Mouse (Mus musculus): ENCODE data around the gene Lrrc20. TPM values are rescaled to one million over a fixed set of nuclear protein-coding genes. Genes with fewer than 3 reads are reported as not detected.

The Lrrc20 gene
- total RNA-seq, 1 experiment, result 2.1 TPM

GRCm38 (mm10) chr10:61576120-61576767 is 100.6 kb downstream of the Lrrc20 start:
- no peaks in the 10 kb centered on the region for H3K9me3 ChIP-seq (ENCODE audit: control insufficient read depth, insufficient read depth, low read depth, low read length)
- no peak overlapping the region for H3K4me3 ChIP-seq (ENCODE audit: insufficient read depth in 1 of 2, low read depth in 1 of 2, low read length in 2 of 2, poor library complexity in 1 of 2, severe bottlenecking in 1 of 2)
- no peak for DNase-seq (ENCODE audit: low read depth, low spot score)
- H3K9ac ChIP-seq (ENCODE audit: insufficient read depth, low read depth, low read length, poor library complexity, severe bottlenecking), result no peak overlapping the region
- H3K4me1 ChIP-seq (ENCODE audit: control insufficient read depth in 2 of 2, insufficient read depth in 2 of 2, low read length in 2 of 2, poor library complexity in 1 of 2), result peaks cover 0 to 3% of the 10 kb centered on the region in 2 experiments; a peak in 1 of 4 replicates
- H3K27ac ChIP-seq (ENCODE audit: insufficient read depth, low read depth, low read length, poor library complexity, severe bottlenecking), result no peak overlapping the region
- TF ChIP-seq CHD2 (IDR thresholded peaks at IDR 0.05; ENCODE audit: low read depth, low read length), result no peak
- no peak for TF ChIP-seq ZNF384 (IDR thresholded peaks at IDR 0.05; ENCODE audit: low read depth, low read length)
- TF ChIP-seq MAFK (IDR thresholded peaks at IDR 0.05; ENCODE audit: insufficient read depth, low read depth, low read length), result no peak
- no peak for TF ChIP-seq ZC3H11A (IDR thresholded peaks at IDR 0.05; ENCODE audit: borderline replicate concordance, low read depth, low read length)
- no peak for TF ChIP-seq HCFC1 (IDR thresholded peaks at IDR 0.05; ENCODE audit: borderline replicate concordance, insufficient read depth, low read length)
- in situ Hi-C loops (cut with MboI; ENCODE audit: low sequenced_read_pairs in 2 of 2, unreplicated experiment in 2 of 2), result no loop called here
- no peaks in the 10 kb centered on the region; the same call in 1 of the 2 replicates for H3K36me3 ChIP-seq (ENCODE audit: control insufficient read depth, insufficient read depth, low read length, poor library complexity, severe bottlenecking)

DNA sequence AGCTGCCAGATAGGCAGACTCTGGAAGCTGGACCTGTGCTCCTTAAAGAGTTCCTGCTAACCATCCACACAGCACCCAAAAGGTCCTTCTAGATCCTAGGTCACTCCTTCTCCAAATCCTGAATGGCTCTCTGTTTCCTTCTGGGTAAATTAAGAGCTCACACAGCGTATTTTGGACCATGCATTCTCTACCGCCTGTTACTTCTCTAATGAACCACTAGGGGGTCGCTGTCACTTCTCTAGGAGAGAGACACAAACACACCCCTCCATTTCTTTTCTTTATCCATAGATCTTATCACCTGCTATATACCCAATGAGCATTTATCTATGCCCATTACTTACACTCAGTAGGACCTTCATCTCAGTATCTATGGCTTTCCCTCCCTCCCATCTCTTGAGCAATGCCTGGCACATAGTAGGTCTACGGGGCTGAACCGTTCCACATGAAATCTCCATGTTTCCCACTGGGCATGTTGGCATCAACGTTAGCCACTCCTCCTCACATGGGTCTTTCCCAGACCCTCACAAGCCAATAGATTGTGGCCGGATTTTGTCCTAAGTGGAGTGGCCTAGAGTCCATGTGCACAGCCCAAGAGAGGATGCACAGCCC is 111.7 kb downstream of the Lrrc20 start:
- H3K27ac ChIP-seq (ENCODE audit: insufficient read depth, low read depth, low read length, poor library complexity, severe bottlenecking), result no peak overlapping the region
- TF ChIP-seq CHD2 (IDR thresholded peaks at IDR 0.05; ENCODE audit: low read depth, low read length) (no peak), ZC3H11A (IDR thresholded peaks at IDR 0.05; ENCODE audit: borderline replicate concordance, low read depth, low read length) (no peak), HCFC1 (IDR thresholded peaks at IDR 0.05; ENCODE audit: borderline replicate concordance, insufficient read depth, low read length) (no peak), ZNF384 (IDR thresholded peaks at IDR 0.05; ENCODE audit: low read depth, low read length) (no peak), MAFK (IDR thresholded peaks at IDR 0.05; ENCODE audit: insufficient read depth, low read depth, low read length) (no peak)
- no peak overlapping the region for H3K9ac ChIP-seq (ENCODE audit: insufficient read depth, low read depth, low read length, poor library complexity, severe bottlenecking)
- H3K36me3 ChIP-seq (ENCODE audit: control insufficient read depth, insufficient read depth, low read length, poor library complexity, severe bottlenecking), result no peaks in the 10 kb centered on the region
- in situ Hi-C loops (cut with MboI; ENCODE audit: low sequenced_read_pairs in 2 of 2, unreplicated experiment in 2 of 2), result no loop called here
- no peaks in the 10 kb centered on the region; the same call in 1 of the 2 replicates for H3K9me3 ChIP-seq (ENCODE audit: control insufficient read depth, insufficient read depth, low read depth, low read length)
- H3K4me3 ChIP-seq (ENCODE audit: insufficient read depth in 1 of 2, low read depth in 1 of 2, low read length in 2 of 2, poor library complexity in 1 of 2, severe bottlenecking in 1 of 2), result no peak overlapping the region
- H3K4me1 ChIP-seq (ENCODE audit: control insufficient read depth in 2 of 2, insufficient read depth in 2 of 2, low read length in 2 of 2, poor library complexity in 1 of 2), result no peaks in the 10 kb centered on the region; a peak in 1 of 4 replicates
- no peak for DNase-seq (ENCODE audit: low read depth, low spot score)

DNA sequence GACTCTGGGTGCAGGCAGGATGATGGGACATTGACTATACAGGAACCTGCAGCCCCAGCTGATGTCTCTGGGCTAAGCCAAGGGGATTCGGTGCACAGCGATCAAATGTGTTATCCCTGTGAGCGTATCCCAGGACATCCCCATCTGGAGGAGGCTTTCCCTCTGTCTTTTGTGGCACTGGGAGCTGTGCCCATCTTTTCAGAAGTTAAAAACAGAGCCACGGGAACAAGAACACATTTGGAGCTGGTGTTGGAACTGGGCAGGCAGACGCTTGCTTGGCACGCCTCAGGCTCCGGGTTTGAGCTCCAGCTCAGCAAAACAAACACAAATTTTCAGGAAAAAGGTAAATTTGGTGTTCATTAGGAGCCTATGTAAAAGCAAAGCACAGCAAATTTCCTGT is 122.4 kb downstream of the Lrrc20 start:
- Histone ChIP-seq H3K9me3 (ENCODE audit: control insufficient read depth, insufficient read depth, low read depth, low read length) (no peaks in the 10 kb centered on the region), H3K36me3 (ENCODE audit: control insufficient read depth, insufficient read depth, low read length, poor library complexity, severe bottlenecking) (no peaks in the 10 kb centered on the region), H3K4me1 (ENCODE audit: control insufficient read depth in 2 of 2, insufficient read depth in 2 of 2, low read length in 2 of 2, poor library complexity in 1 of 2) (peaks cover 0 to 4% of the 10 kb centered on the region in 2 experiments; a peak in 1 of 4 replicates), H3K4me3 (ENCODE audit: insufficient read depth in 1 of 2, low read depth in 1 of 2, low read length in 2 of 2, poor library complexity in 1 of 2, severe bottlenecking in 1 of 2) (no peak overlapping the region), H3K9ac (ENCODE audit: insufficient read depth, low read depth, low read length, poor library complexity, severe bottlenecking) (no peak overlapping the region), H3K27ac (ENCODE audit: insufficient read depth, low read depth, low read length, poor library complexity, severe bottlenecking) (no peak overlapping the region)
- DNase-seq (ENCODE audit: low read depth, low spot score), result no peak
- in situ Hi-C loops (cut with MboI; ENCODE audit: low sequenced_read_pairs in 2 of 2, unreplicated experiment in 2 of 2), result no loop called here
- TF ChIP-seq HCFC1 (IDR thresholded peaks at IDR 0.05; ENCODE audit: borderline replicate concordance, insufficient read depth, low read length) (no peak), MAFK (IDR thresholded peaks at IDR 0.05; ENCODE audit: insufficient read depth, low read depth, low read length) (no peak), CHD2 (IDR thresholded peaks at IDR 0.05; ENCODE audit: low read depth, low read length) (no peak), ZNF384 (IDR thresholded peaks at IDR 0.05; ENCODE audit: low read depth, low read length) (no peak), ZC3H11A (IDR thresholded peaks at IDR 0.05; ENCODE audit: borderline replicate concordance, low read depth, low read length) (no peak)

- in situ Hi-C loops (cut with MboI; ENCODE audit: low sequenced_read_pairs in 2 of 2, unreplicated experiment in 2 of 2), result no loop called here
- no peak for DNase-seq (ENCODE audit: low read depth, low spot score)
Measured at GRCm38 (mm10) chr10:61599556-61600114, 124.0 kb downstream of the Lrrc20 start.

More at GRCm38 (mm10) chr10:61599556-61600114, 124.0 kb downstream of the Lrrc20 start:
- H3K9me3 ChIP-seq (ENCODE audit: control insufficient read depth, insufficient read depth, low read depth, low read length), result no peaks in the 10 kb centered on the region
- no peak overlapping the region for H3K4me3 ChIP-seq (ENCODE audit: insufficient read depth in 1 of 2, low read depth in 1 of 2, low read length in 2 of 2, poor library complexity in 1 of 2, severe bottlenecking in 1 of 2)
- TF ChIP-seq ZC3H11A (IDR thresholded peaks at IDR 0.05; ENCODE audit: borderline replicate concordance, low read depth, low read length), result no peak
- TF ChIP-seq HCFC1 (IDR thresholded peaks at IDR 0.05; ENCODE audit: borderline replicate concordance, insufficient read depth, low read length), result no peak
- no peak; the same call in 1 of the 2 replicates for TF ChIP-seq ZNF384 (IDR thresholded peaks at IDR 0.05; ENCODE audit: low read depth, low read length)
- TF ChIP-seq CHD2 (IDR thresholded peaks at IDR 0.05; ENCODE audit: low read depth, low read length), result no peak
- TF ChIP-seq MAFK (IDR thresholded peaks at IDR 0.05; ENCODE audit: insufficient read depth, low read depth, low read length), result no peak
- H3K4me1 ChIP-seq (ENCODE audit: control insufficient read depth in 2 of 2, insufficient read depth in 2 of 2, low read length in 2 of 2, poor library complexity in 1 of 2), result peaks cover 0 to 3% of the 10 kb centered on the region in 2 experiments; a peak in 1 of 4 replicates
- no peak overlapping the region for H3K9ac ChIP-seq (ENCODE audit: insufficient read depth, low read depth, low read length, poor library complexity, severe bottlenecking)
- H3K36me3 ChIP-seq (ENCODE audit: control insufficient read depth, insufficient read depth, low read length, poor library complexity, severe bottlenecking), result no peaks in the 10 kb centered on the region
- no peak overlapping the region for H3K27ac ChIP-seq (ENCODE audit: insufficient read depth, low read depth, low read length, poor library complexity, severe bottlenecking)

Data from ES-E14 (cell line).